In the genomic region with DNA sequence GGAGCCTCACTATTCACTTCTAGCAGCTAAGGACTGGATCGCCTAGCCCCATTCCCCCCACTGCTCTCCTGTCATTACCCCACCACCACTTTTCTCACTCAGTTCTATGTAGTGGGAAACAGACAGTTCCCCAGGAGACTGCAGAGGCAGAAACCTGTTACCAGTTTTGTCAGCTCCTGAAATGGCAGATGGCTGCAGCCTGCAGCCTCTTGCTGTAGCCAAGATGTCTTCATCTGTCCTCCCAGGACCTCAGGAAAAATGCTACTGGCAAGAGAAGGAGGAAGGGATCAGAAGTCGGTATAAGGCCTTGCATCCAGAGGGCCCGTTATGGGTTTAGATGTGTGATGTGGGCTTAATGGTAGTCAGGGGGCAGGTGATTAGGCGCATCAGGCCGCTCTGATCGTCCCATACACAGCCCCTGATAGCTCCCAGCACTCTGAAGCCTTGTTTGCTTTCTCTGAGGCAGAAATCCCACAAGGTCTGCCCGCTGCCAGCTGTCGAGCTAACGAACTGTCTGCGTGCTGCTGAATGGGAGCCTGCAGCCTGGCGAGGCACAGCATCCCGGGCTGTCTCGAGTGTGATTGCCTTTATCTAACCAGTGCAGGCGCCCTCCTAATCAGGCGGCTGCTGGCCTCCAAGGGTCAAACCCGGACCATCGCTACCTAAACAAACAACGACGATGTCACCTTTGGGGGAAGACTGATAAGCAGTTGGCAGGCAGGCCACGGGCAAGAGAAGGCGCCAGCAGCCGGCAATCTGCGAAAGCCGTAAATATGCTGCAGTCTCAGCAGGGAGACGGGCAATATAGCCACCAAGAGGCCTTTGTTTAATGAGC, we compare ENCODE assay signal across 8 mouse cellular contexts.
DNase-seq lines count a peak whose midpoint lies in the region; ATAC-seq and TF ChIP-seq lines count a peak whose summit lies in the region.

No protein-coding gene starts in this region.

- no peak for TF ChIP-seq CTCF in lung, postnatal 0 days (IDR thresholded peaks at IDR 0.05)

- no peak for TF ChIP-seq EP300 in lung, postnatal 0 days (IDR thresholded peaks at IDR 0.05)

- H3K9ac ChIP-seq in embryonic facial prominence, embryonic 15.5 days, result no peak overlapping the region
- 0 out of 2 replicates have a peak overlapping the region, but pooled peaks have one; percentile 3 for H3K9ac ChIP-seq in heart, embryonic 16.5 days (ENCODE audit: low read length)
- H3K9ac ChIP-seq in lung, postnatal 0 days (replicated peaks; ENCODE audit: low read depth), result no peak overlapping the region

- H3K27me3 ChIP-seq in embryonic facial prominence, embryonic 15.5 days, result no peaks in the 10 kb centered on the region
- peaks cover 5% of the 10 kb centered on the region; the same call in 1 of the 2 replicates for H3K27me3 ChIP-seq in heart, embryonic 16.5 days (ENCODE audit: control insufficient read depth, insufficient read depth, low read length)
- no peaks in the 10 kb centered on the region for H3K27me3 ChIP-seq in lung, postnatal 0 days (replicated peaks; ENCODE audit: insufficient read depth, low read length)

- H3K9me3 ChIP-seq in embryonic facial prominence, embryonic 15.5 days (replicated peaks), result no peaks in the 10 kb centered on the region
- H3K9me3 ChIP-seq in heart, embryonic 16.5 days (replicated peaks; ENCODE audit: control insufficient read depth, low read length), result no peaks in the 10 kb centered on the region
- H3K9me3 ChIP-seq in lung, postnatal 0 days (ENCODE audit: low read length), result no peaks in the 10 kb centered on the region

- WGBS in embryonic facial prominence, embryonic 15.5 days, result 31% methylated on average over 25 of the region's 25 CpGs
- WGBS in heart, embryonic 16.5 days, result 9% methylated on average over 25 of the region's 25 CpGs
- 10% methylated on average over 25 of the region's 25 CpGs for WGBS in lung, postnatal 0 days

- no peak overlapping the region for H3K4me3 ChIP-seq in embryonic facial prominence, embryonic 15.5 days (replicated peaks)
- H3K4me3 ChIP-seq in heart, embryonic 16.5 days (ENCODE audit: low read length), result peak overlapping the region; percentile 18
- H3K4me3 ChIP-seq in lung, postnatal 0 days (ENCODE audit: low read depth, low read length), result no peak overlapping the region

- no peak for ATAC-seq in embryonic facial prominence, embryonic 15.5 days (ENCODE audit: insufficient number of reproducible peaks, low FRiP score, low TSS enrichment, low read depth)
- peak; percentile 90 for ATAC-seq in heart, embryonic 16.5 days (replicated peaks; ENCODE audit: extremely low read depth, insufficient read depth, low FRiP score)
- peak; percentile 73 for ATAC-seq in lung, postnatal 0 days

- DNase-seq in ovary, postnatal 36 days (ENCODE audit: low spot score), result peak; percentile 13
- no peak for DNase-seq in ovary, postnatal 10 days (ENCODE audit: low spot score)
- peak; percentile 51 to 58 for DNase-seq in layer of hippocampus, postnatal 36 days
- DNase-seq in lung, postnatal 0 days (ENCODE audit: low spot score), result peak; percentile 20
- peak; percentile 10 for DNase-seq in right cerebral cortex, postnatal 25 days
- DNase-seq in urinary bladder, postnatal 10 days (ENCODE audit: low spot score), result no peak

- H3K4me2 ChIP-seq in embryonic facial prominence, embryonic 15.5 days (replicated peaks), result 0 out of 2 replicates have a peak overlapping the region, but pooled peaks have one; percentile 21
- H3K4me2 ChIP-seq in heart, embryonic 16.5 days (ENCODE audit: low read depth, low read length), result peak overlapping the region; percentile 53
- H3K4me2 ChIP-seq in lung, postnatal 0 days (replicated peaks; ENCODE audit: low read depth, low read length), result no peak overlapping the region

- H3K36me3 ChIP-seq in embryonic facial prominence, embryonic 15.5 days, result no peaks in the 10 kb centered on the region
- no peaks in the 10 kb centered on the region for H3K36me3 ChIP-seq in heart, embryonic 16.5 days (ENCODE audit: control insufficient read depth, insufficient read depth)
- no peaks in the 10 kb centered on the region for H3K36me3 ChIP-seq in lung, postnatal 0 days (ENCODE audit: insufficient read depth, low read length)

- no peak overlapping the region for H3K27ac ChIP-seq in embryonic facial prominence, embryonic 15.5 days (replicated peaks)
- H3K27ac ChIP-seq in heart, embryonic 16.5 days (ENCODE audit: low read length), result peak overlapping the region; percentile 28
- H3K27ac ChIP-seq in lung, postnatal 0 days (ENCODE audit: low read length), result no peak overlapping the region

- H3K4me1 ChIP-seq in embryonic facial prominence, embryonic 15.5 days, result peaks cover 9% of the 10 kb centered on the region
- peaks cover 9% of the 10 kb centered on the region for H3K4me1 ChIP-seq in heart, embryonic 16.5 days (ENCODE audit: control insufficient read depth, insufficient read depth, low read length)
- H3K4me1 ChIP-seq in lung, postnatal 0 days (ENCODE audit: insufficient read depth, low read depth, low read length), result no peaks in the 10 kb centered on the region

Comparison
In these comparisons a context has a peak if more than half of its experiments do, and no peak if none do; other contexts are left out.
1. DNase-seq: peak in ovary, postnatal 36 days (single experiment), layer of hippocampus, postnatal 36 days (2 of 2), lung, postnatal 0 days (single experiment) and right cerebral cortex, postnatal 25 days (single experiment); none in ovary, postnatal 10 days (single experiment) and urinary bladder, postnatal 10 days (single experiment).